Mouse (Mus musculus): ENCODE results near the gene Mxra8. TPM values are rescaled to one million over a fixed set of nuclear protein-coding genes. Genes with fewer than 3 reads are reported as not detected.

Gene Mxra8
- total RNA-seq, 2 experiments from 2014 or later: 27.4 to 33.7 TPM

DNA sequence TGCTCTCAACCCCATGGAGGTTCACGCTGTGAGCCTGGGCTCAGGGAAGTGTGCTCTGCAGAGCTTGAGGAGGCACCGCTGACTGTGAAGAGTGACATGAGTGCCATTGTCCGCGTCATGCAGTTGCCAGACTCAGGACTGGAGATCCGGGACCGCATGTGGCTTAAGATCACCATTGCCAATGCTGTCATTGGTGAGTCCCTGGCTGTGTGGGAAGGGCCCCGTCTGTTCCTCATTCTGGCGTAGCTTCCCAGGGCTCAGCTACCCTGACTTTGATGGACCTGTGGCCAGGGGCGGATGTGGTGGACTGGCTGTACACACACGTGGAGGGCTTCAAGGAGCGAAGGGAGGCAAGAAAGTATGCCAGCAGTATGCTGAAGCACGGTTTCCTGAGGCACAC lies 16.6 kb downstream of the Mxra8 start:
- no peak for DNase-seq
- intact Hi-C loops (cut with DNase I): no loop called here

- no peak for DNase-seq
- intact Hi-C loops (cut with DNase I): no loop called here
These were observed 17.4 kb downstream of the Mxra8 start for GRCm38 (mm10) chr4:155856881-155857280.

- peak in 1 of 2 experiments; percentile 56 for DNase-seq
- intact Hi-C loops (cut with DNase I): no loop called here
These were observed 19.8 kb downstream of the Mxra8 start for GRCm38 (mm10) chr4:155859318-155859717.

- intact Hi-C loops (cut with DNase I): no loop called here
- DNase-seq: no peak
These were observed 22.3 kb downstream of the Mxra8 start for GRCm38 (mm10) chr4:155861787-155862186.

GRCm38 (mm10) chr4:155863001-155863400 lies 23.5 kb downstream of the Mxra8 start, which contains the start of gene Tas1r3:
Gene Tas1r3 (minus strand): TSS chr4:155863362.
- DNase-seq: no peak

GRCm38 (mm10) chr4:155868614-155869298 lies 29.3 kb downstream of the Mxra8 start:
- intact Hi-C loops (cut with DNase I): loop anchor here (1.0 kb wide), 1 partner anchor 75 kb away; the partner anchor contains the start of gene Ube2j2

More at GRCm38 (mm10) chr4:155863001-155863400, 23.5 kb downstream of the Mxra8 start, which contains the start of gene Tas1r3:
- intact Hi-C loops (cut with DNase I): no loop called here

DNA sequence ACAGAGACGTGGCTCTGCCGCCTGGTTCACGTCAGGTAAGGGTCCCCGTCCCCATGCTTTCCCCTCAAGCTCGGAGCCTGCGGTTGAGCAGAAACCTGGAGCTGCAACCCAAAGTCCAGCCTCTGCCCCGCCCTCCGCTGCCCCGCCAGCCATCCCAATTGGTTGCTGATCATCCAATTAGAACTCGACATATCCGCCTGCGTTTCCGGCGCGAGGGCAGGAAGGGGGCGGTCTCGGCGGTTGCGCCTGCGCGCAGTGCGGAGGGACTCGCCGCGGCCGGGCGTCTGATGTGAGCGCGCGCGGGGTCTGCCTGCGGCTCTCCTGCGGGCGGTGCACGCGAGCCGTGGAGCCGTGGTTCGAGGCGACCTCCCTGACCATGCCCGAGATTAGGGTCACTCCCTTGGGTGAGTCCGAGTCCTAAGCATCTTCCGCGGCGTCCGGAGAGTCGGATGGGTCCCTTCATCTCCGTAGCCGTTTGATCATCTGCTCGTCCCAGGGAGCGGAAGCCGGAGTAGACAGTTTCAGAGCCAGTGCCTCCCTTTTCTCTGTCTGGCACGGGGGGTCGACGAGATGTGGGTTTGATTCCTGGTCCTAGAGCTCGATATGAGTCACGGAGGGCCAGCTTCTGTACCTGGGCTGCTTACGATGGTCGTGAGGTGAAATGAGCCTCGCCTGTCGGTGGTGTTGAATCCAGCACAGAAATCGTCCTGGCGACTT lies 30.0 kb downstream of the Mxra8 start, which contains the start of the genes Cptp and Ints11:
Cptp (minus strand) TSS at position 124 of the 717 bp plus-strand sequence.
Ints11 (plus strand) TSS at position 230 of the 717 bp plus-strand sequence.
- intact Hi-C loops (cut with DNase I): no loop called here
- DNase-seq: peak; percentile 96

More at GRCm38 (mm10) chr4:155868614-155869298, 29.3 kb downstream of the Mxra8 start:
- DNase-seq: peak in 1 of 2 experiments; percentile 30

GRCm38 (mm10) chr4:155871404-155871803 lies 31.9 kb downstream of the Mxra8 start:
- intact Hi-C loops (cut with DNase I): loop anchor here (1.0 kb wide), 1 partner anchor 20 kb away; the partner anchor contains the start of genes Acap3 and Pusl1
- DNase-seq: no peak

DNA sequence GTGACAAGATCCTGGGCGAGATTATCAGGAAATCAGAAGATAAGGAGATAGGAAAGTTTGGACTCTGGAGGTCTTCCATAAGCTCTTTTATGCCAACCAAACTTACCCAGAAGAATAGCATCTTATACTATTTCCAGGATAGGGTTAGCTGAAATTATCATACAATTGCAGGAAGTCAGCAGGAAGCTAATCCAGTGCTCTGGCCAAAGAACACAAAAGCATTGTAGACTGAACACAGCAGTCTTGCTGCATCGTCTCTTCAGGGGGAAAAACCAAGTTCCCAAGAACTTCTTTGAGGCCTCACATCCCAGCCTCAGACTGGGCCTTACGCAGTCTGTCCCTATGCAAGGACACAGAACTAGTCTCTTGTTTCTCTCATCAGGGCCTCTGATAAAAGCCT lies 44.1 kb downstream of the Mxra8 start:
- DNase-seq: no peak
- intact Hi-C loops (cut with DNase I): no loop called here

DNA sequence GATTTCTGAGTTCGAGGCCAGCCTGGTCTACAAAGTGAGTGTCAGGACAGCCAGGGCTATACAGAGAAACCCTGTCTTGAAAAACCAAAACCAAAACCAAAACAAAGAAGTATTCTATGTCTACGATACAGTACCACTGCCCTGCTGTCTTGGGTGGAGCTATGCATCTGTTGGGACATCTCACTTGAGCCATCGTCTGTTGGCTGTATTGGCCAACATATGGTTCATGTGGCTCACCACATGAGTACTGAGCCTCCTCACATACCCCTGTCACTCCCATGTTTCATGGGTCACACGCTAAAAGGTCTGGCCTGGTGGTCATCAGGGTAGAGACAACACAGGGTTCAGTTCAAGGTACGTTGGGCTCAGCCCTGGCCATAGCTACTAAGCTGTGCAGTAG lies 46.9 kb downstream of the Mxra8 start:
- intact Hi-C loops (cut with DNase I): no loop called here
- DNase-seq: no peak

- no peak for DNase-seq
- intact Hi-C loops (cut with DNase I): no loop called here
These were observed 48.2 kb downstream of the Mxra8 start for GRCm38 (mm10) chr4:155887674-155888073.

- intact Hi-C loops (cut with DNase I): no loop called here
- no peak for DNase-seq
These were observed 48.7 kb downstream of the Mxra8 start for GRCm38 (mm10) chr4:155888181-155888580.

- no peak for DNase-seq
- intact Hi-C loops (cut with DNase I): no loop called here
These were observed 49.8 kb downstream of the Mxra8 start for GRCm38 (mm10) chr4:155889316-155889715.

- DNase-seq: no peak
- intact Hi-C loops (cut with DNase I): loop anchor here (1.0 to 5.0 kb wide), 4 partner anchors 20 to 101 kb away; partner anchors contain the start of genes Aurkaip1, B3galt6, Sdf4 and Ube2j2
These were observed 51.6 kb downstream of the Mxra8 start for GRCm38 (mm10) chr4:155891011-155891471.

GRCm38 (mm10) chr4:155891551-155892001 lies 52.1 kb downstream of the Mxra8 start, which contains the start of the genes Pusl1 and Acap3:
Gene Pusl1 (minus strand): TSS chr4:155891781.
Gene Acap3 (plus strand): TSS chr4:155891822.
- intact Hi-C loops (cut with DNase I): loop anchor here (1.0 to 5.0 kb wide), 5 partner anchors 20 to 101 kb away; partner anchors contain the start of genes Aurkaip1, B3galt6, Dvl1 and Sdf4
- peak; percentile 98 for DNase-seq

- intact Hi-C loops (cut with DNase I): loop anchor here (2.0 to 5.0 kb wide), 4 partner anchors 45 to 100 kb away; partner anchors contain the start of genes Aurkaip1, B3galt6, Dvl1 and Sdf4
These were observed 52.5 kb downstream of the Mxra8 start for GRCm38 (mm10) chr4:155892017-155892416.

DNA sequence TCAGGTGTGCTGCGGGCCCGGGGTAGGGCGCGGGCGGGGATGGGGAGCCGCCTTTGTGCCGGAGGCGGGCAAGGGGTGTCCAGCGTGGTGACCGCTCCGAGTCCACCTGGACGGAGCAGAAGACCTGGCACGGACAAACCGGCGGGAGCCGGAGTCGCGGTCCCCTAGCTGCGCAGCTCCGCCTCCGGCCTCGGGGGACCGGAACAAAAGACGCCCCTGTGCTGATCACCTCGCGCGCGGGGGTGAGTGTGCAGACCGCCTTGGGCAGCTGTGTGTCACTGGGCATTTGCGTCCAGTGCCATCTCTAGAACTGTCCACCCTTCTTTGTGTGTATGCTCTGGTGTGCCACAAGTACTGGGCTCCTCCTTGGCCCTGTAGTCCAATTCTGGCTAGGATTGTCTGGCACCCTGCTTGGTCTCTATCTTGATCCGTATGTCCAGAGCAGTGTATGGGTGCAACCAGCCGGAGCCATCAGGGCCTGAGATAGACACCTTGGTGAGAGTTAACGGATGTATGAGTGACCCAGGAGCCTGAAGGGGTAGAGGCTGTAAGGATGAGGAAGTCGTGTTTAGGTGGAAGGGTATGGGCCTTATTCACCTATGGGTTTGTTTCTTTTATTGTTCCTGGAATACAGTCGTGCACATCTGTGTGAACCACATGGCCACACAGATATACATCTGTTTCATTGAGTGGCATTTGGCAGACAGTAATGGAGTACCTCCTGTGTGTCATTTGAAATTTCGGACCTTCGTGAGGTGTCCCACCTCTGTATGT lies 53.1 kb downstream of the Mxra8 start:
- intact Hi-C loops (cut with DNase I): loop anchor here (2.0 to 5.0 kb wide), 4 partner anchors 46 to 100 kb away; partner anchors contain the start of genes Aurkaip1, B3galt6, Dvl1 and Sdf4
- DNase-seq: no peak

More at GRCm38 (mm10) chr4:155892017-155892416, 52.5 kb downstream of the Mxra8 start:
- DNase-seq: peak; percentile 86 to 88

GRCm38 (mm10) chr4:155893212-155893690 lies 53.8 kb downstream of the Mxra8 start:
- intact Hi-C loops (cut with DNase I): loop anchor here (2.0 to 5.0 kb wide), 4 partner anchors 46 to 99 kb away; partner anchors contain the start of genes Aurkaip1, B3galt6, Dvl1 and Sdf4
- DNase-seq: peak in 1 of 2 experiments; percentile 1
